Mouse (Mus musculus): ENCODE measurements at regions not wholly inside any gene's neighbourhood (a gene's known extent, or its start where the extent isn't known, plus 50 kb on each side); places are given as distances from the start of the nearest gene placed in this dataset.

GRCm38 (mm10) chr2:103891240-103891767 lies 66.5 kb upstream of the Lmo2 start:
- TF ChIP-seq CTCF (IDR thresholded peaks at IDR 0.05; ENCODE audit: low read depth, low read length) (no peak), POLR2A (IDR thresholded peaks at IDR 0.05; ENCODE audit: borderline replicate concordance, low read depth, low read length) (no peak)
- H3K4me3 ChIP-seq (ENCODE audit: insufficient read depth, low read length), result no peak overlapping the region
- H3K27ac ChIP-seq (ENCODE audit: insufficient read depth, low read depth, low read length), result no peak overlapping the region
- peaks cover 17% of the 10 kb centered on the region for H3K4me1 ChIP-seq (ENCODE audit: control insufficient read depth, insufficient read depth, low read length)

DNA sequence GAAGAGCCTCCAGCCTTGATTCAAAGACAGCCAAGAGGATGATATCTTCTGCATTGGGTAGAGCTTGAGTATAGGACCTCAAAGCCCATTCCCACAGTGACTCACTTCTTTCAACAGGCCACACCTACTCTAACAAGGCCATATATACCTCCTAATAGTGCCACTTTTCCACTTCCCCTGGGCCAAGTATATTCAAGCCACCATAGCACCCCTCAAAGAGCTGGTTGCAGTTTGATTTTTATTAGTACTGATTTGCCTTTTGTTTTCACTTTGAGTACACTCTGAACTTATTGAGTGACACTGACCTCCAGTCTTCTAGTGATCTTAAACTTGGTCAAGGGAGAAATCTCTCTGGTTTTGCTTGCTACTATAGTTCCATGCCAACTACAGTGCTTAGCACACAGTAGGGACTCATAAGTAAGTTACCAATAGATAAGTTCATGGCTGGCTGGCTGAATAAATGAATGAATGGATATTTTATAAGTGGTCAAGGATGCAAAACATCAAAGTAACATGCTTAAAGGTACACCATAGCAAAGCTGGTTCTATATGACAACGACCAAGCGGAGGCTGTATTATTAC lies 64.5 kb upstream of the Lmo2 start:
- Histone ChIP-seq H3K27ac (ENCODE audit: insufficient read depth, low read depth, low read length) (no peak overlapping the region), H3K4me1 (ENCODE audit: control insufficient read depth, insufficient read depth, low read length) (peaks cover 21% of the 10 kb centered on the region), H3K4me3 (ENCODE audit: insufficient read depth, low read length) (no peak overlapping the region)
- TF ChIP-seq CTCF (IDR thresholded peaks at IDR 0.05; ENCODE audit: low read depth, low read length), result no peak
- no peak for TF ChIP-seq POLR2A (IDR thresholded peaks at IDR 0.05; ENCODE audit: borderline replicate concordance, low read depth, low read length)

DNA sequence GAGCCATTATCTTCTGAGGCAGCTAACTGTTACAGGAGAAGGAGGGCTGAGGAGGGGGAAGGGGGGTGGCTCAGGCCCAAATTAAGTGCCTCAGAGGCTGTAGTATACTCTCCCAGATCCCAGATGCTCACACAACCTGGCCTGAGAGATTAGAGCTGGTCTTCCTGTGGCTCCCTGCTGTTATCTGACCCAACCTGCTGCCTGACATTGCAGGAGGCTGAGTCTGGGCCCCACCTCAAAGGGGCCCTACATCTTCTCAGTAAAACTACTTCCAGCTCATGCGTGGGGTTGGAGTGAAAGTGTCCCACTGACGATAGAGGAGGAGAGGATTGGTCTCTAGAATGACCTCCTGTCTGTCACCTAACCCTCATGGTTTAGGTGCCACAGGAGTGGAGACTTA lies 64.0 kb upstream of the Lmo2 start:
- Histone ChIP-seq H3K4me1 (ENCODE audit: control insufficient read depth, insufficient read depth, low read length) (peaks cover 21% of the 10 kb centered on the region), H3K4me3 (ENCODE audit: insufficient read depth, low read length) (no peak overlapping the region), H3K27ac (ENCODE audit: insufficient read depth, low read depth, low read length) (no peak overlapping the region)
- no peak for TF ChIP-seq CTCF (IDR thresholded peaks at IDR 0.05; ENCODE audit: low read depth, low read length)
- no peak for TF ChIP-seq POLR2A (IDR thresholded peaks at IDR 0.05; ENCODE audit: borderline replicate concordance, low read depth, low read length)

DNA sequence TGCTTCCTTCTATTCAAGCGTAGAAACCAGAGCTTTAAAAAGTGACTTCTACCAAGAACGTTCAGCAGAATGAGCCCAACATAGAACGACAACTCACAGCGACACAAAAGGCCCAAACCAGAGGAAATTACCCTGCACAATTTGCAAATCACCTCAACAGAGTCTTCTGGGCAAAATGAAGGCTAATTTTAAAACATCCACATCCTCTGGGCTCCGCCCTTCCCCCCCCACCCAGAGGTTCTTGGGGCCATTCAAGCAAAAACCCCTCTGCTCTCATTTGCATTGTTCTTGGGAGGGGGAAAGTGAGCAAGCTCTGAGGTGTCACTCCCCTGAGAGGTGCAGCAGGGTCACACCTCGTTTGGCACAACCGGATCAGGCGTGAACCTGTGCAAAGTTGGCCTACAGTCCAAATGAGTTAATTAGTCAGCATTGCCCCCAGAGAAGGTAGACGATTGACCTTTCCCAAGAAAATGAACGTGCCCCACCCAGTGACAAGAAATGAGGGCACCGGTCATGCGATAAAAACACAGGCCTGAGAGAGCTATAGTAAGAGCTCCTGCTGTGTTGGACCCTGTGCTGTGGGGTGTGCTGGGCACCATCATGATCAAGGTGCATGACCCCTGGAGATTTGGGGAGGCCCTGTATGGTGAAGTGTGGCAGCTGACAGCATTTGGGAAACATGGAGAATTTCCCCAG lies 62.7 kb upstream of the Lmo2 start:
- H3K4me3 ChIP-seq (ENCODE audit: insufficient read depth, low read length), result no peak overlapping the region
- H3K4me1 ChIP-seq (ENCODE audit: control insufficient read depth, insufficient read depth, low read length), result peaks cover 29% of the 10 kb centered on the region
- H3K27ac ChIP-seq (ENCODE audit: insufficient read depth, low read depth, low read length), result no peak overlapping the region

DNA sequence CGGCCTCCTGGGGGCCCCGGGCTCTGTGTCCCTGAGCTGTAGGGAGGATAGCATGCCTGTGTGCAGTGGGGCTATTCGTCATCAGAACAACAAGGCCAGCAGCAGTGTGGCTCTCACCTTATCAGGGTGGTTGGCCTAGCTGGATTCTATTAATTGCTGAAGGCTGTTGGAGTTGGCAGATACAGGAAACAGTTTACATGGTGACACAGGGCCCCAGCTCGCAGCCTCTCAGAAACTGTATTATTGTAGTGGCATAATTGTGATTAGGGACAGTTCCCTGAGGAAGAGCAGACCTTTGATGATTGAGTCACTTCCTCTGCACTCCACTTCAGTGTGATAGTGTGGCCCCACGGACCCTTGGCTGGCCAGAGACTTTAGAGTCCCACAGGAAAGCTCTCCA lies 61.6 kb upstream of the Lmo2 start:
- peaks cover 39% of the 10 kb centered on the region for H3K4me1 ChIP-seq (ENCODE audit: control insufficient read depth, insufficient read depth, low read length)
- no peak overlapping the region for H3K4me3 ChIP-seq (ENCODE audit: insufficient read depth, low read length)
- no peak for TF ChIP-seq POLR2A (IDR thresholded peaks at IDR 0.05; ENCODE audit: borderline replicate concordance, low read depth, low read length)
- TF ChIP-seq CTCF (IDR thresholded peaks at IDR 0.05; ENCODE audit: low read depth, low read length), result no peak
- H3K27ac ChIP-seq (ENCODE audit: insufficient read depth, low read depth, low read length), result peak overlapping the region; percentile 1; the same call in 1 of the 2 replicates

More for the DNA sequence above, 62.7 kb upstream of the Lmo2 start:
- TF ChIP-seq POLR2A (IDR thresholded peaks at IDR 0.05; ENCODE audit: borderline replicate concordance, low read depth, low read length) (no peak), CTCF (IDR thresholded peaks at IDR 0.05; ENCODE audit: low read depth, low read length) (no peak)

DNA sequence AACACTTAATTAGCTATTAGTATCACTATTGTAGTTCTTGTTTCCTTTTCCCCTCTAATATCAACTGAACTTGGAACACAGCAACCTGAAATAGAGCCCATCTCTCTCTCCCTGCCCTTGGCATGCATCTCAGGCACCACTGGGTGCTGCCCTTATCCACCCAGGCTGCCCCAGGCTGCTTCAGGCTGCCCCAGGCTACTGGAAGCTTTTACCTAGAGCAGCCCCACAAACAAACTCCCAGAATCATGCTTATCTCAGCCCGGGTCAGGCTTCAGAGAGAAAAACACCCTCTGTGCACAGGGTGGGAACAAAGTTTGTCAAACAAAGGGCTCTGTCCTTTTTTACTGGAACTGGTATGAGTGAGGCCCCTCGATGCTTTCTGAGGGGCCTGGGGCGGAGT lies 61.0 kb upstream of the Lmo2 start:
- H3K4me1 ChIP-seq (ENCODE audit: control insufficient read depth, insufficient read depth, low read length), result peaks cover 43% of the 10 kb centered on the region
- H3K4me3 ChIP-seq (ENCODE audit: insufficient read depth, low read length), result no peak overlapping the region

GRCm38 (mm10) chr2:103899713-103900112 lies 58.1 kb upstream of the Lmo2 start:
- Histone ChIP-seq H3K4me1 (ENCODE audit: control insufficient read depth, insufficient read depth, low read length) (peaks cover 72% of the 10 kb centered on the region), H3K27ac (ENCODE audit: insufficient read depth, low read depth, low read length) (no peak overlapping the region), H3K4me3 (ENCODE audit: insufficient read depth, low read length) (no peak overlapping the region)
- TF ChIP-seq POLR2A (IDR thresholded peaks at IDR 0.05; ENCODE audit: borderline replicate concordance, low read depth, low read length) (no peak), CTCF (IDR thresholded peaks at IDR 0.05; ENCODE audit: low read depth, low read length) (no peak)

More for the DNA sequence above, 61.0 kb upstream of the Lmo2 start:
- H3K27ac ChIP-seq (ENCODE audit: insufficient read depth, low read depth, low read length), result peak overlapping the region; percentile 12; the same call in 1 of the 2 replicates
- TF ChIP-seq POLR2A (IDR thresholded peaks at IDR 0.05; ENCODE audit: borderline replicate concordance, low read depth, low read length) (no peak), CTCF (IDR thresholded peaks at IDR 0.05; ENCODE audit: low read depth, low read length) (no peak)

GRCm38 (mm10) chr2:103900384-103900783 lies 57.4 kb upstream of the Lmo2 start:
- TF ChIP-seq POLR2A (IDR thresholded peaks at IDR 0.05; ENCODE audit: borderline replicate concordance, low read depth, low read length), result no peak
- no peak for TF ChIP-seq CTCF (IDR thresholded peaks at IDR 0.05; ENCODE audit: low read depth, low read length)
- H3K4me3 ChIP-seq (ENCODE audit: insufficient read depth, low read length), result no peak overlapping the region
- H3K27ac ChIP-seq (ENCODE audit: insufficient read depth, low read depth, low read length), result peak overlapping the region; percentile 87
- peaks cover 72% of the 10 kb centered on the region for H3K4me1 ChIP-seq (ENCODE audit: control insufficient read depth, insufficient read depth, low read length)

GRCm38 (mm10) chr2:103901457-103901856 lies 56.3 kb upstream of the Lmo2 start:
- Histone ChIP-seq H3K4me1 (ENCODE audit: control insufficient read depth, insufficient read depth, low read length) (peaks cover 70% of the 10 kb centered on the region), H3K27ac (ENCODE audit: insufficient read depth, low read depth, low read length) (peak overlapping the region; percentile 94), H3K4me3 (ENCODE audit: insufficient read depth, low read length) (no peak overlapping the region)
- TF ChIP-seq POLR2A (IDR thresholded peaks at IDR 0.05; ENCODE audit: borderline replicate concordance, low read depth, low read length) (no peak), CTCF (IDR thresholded peaks at IDR 0.05; ENCODE audit: low read depth, low read length) (no peak)

GRCm38 (mm10) chr2:103902777-103903176 lies 55.0 kb upstream of the Lmo2 start:
- TF ChIP-seq POLR2A (IDR thresholded peaks at IDR 0.05; ENCODE audit: borderline replicate concordance, low read depth, low read length) (no peak), CTCF (IDR thresholded peaks at IDR 0.05; ENCODE audit: low read depth, low read length) (no peak)
- Histone ChIP-seq H3K4me1 (ENCODE audit: control insufficient read depth, insufficient read depth, low read length) (peaks cover 71% of the 10 kb centered on the region), H3K27ac (ENCODE audit: insufficient read depth, low read depth, low read length) (peak overlapping the region; percentile 94), H3K4me3 (ENCODE audit: insufficient read depth, low read length) (no peak overlapping the region)

All from bone marrow macrophage, adult 2 months (primary cell).